Mouse (Mus musculus): ENCODE results near the gene Fahd2a.

Gene Fahd2a

GRCm38 (mm10) chr2:127451748-127452147, 7.4 kb upstream of the Fahd2a start:
- POLR2A ChIA-PET = no interaction called here
- CTCF ChIA-PET = interaction anchor here in 2 of 4 experiments (2.0 to 2.7 kb wide), 2 partner anchors 89 kb away, joined by 7 to 13 read pairs; partner anchors contain the start of gene Adra2b (in 2 of the 2)

GRCm38 (mm10) chr2:127449691-127450090, 5.3 kb upstream of the Fahd2a start:
- CTCF ChIA-PET = interaction anchor here in 3 of 4 experiments (0.7 to 1.7 kb wide), 6 partner anchors 13 to 109 kb away, joined by 3 to 8 read pairs (median 4); partner anchors contain the start of gene Adra2b (in 1 of the 3)
- POLR2A ChIA-PET = interaction anchor here in 2 of 4 experiments (0.5 to 0.6 kb wide), 2 partner anchors 282 to 412 kb away, joined by 3 to 4 read pairs; no protein-coding TSS in a partner anchor

DNA sequence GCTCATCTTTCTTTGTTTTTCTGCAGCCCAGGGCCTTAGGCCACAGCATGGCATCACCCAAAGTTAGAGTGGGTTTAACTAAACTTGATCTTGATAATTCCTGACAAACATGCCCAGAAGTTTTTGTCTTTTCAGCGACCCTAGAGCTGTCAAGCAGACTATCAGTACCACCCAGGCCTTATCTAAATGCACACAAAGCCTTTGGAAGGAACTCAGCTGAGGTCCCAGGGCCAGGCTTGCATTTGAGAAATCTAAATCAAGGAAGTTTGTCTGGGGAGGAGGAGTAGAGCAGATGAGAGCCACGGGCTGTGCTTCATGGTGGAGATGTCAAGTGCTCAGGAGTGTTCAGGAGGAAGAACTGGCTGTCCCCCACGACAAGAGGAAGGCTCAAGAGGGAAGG, 2.5 kb upstream of the Fahd2a start:
- ChIA-PET POLR2A (no interaction called here), CTCF (interaction anchor here in 1 of 4 experiments (0.6 kb wide), 1 partner anchor 259 kb away, joined by 3 read pairs; no protein-coding TSS in a partner anchor)

- POLR2A ChIA-PET = interaction anchor here in 1 of 4 experiments (0.9 kb wide), 1 partner anchor 75 kb away, joined by 3 read pairs; the partner anchor contains the start of gene Adra2b
- CTCF ChIA-PET = no interaction called here
Measured at GRCm38 (mm10) chr2:127437697-127438096, 6.7 kb downstream of the Fahd2a start.

DNA sequence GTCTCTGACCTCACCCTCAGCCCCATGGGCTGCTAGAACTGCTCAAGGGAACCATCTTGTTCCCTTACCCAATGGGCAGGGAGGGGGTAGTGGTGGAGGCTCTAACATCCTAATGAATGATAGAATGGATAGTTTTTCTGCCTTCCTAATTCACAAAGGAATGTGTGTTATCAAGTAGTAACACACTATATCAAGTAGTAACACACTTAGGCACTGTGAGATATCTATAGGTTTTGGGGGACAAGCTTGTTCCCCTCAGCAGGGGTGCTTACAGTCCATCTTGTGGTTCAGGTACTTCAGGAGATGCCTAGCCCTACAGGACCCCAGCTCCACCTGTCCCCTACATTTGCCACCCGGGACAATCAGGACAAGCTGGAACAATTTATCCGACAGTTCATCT, 8.8 kb downstream of the Fahd2a start:
- POLR2A ChIA-PET = interaction anchor here in 2 of 4 experiments (0.6 to 2.0 kb wide), 5 partner anchors 9 to 152 kb away, joined by 3 to 6 read pairs (median 3); partner anchors contain the start of genes Fahd2a (in 2 of the 2) and Adra2b (in 1 of the 2)

GRCm38 (mm10) chr2:127435135-127435534, 9.2 kb downstream of the Fahd2a start:
- POLR2A ChIA-PET = interaction anchor here in 2 of 4 experiments (0.9 to 2.0 kb wide), 5 partner anchors 9 to 73 kb away, joined by 3 to 6 read pairs (median 3); partner anchors contain the start of genes Fahd2a (in 2 of the 2), Adra2b (in 1 of the 2) and Gpat2 (in 1 of the 2)
- CTCF ChIA-PET = interaction anchor here (0.5 to 3.3 kb wide), 9 partner anchors 9 to 541 kb away, joined by 3 to 20 read pairs (median 5); partner anchors contain the start of genes Adra2b (in 2 of the 4), Fahd2a (in 1 of the 4) and Gpat2 (in 1 of the 4)

More for the DNA sequence above, 8.8 kb downstream of the Fahd2a start:
- CTCF ChIA-PET = interaction anchor here in 3 of 4 experiments (0.6 to 3.3 kb wide), 5 partner anchors 9 to 130 kb away, joined by 4 to 20 read pairs (median 7); partner anchors contain the start of genes Adra2b (in 2 of the 3) and Fahd2a (in 1 of the 3)

- ChIA-PET CTCF (interaction anchor here in 3 of 4 experiments (0.6 to 3.3 kb wide), 10 partner anchors 9 to 93 kb away, joined by 3 to 20 read pairs (median 5); partner anchors contain the start of genes Adra2b (in 2 of the 3) and Gpat2 (in 1 of the 3)), POLR2A (interaction anchor here (0.5 to 2.0 kb wide), 8 partner anchors 8 to 226 kb away, joined by 3 to 14 read pairs (median 3); partner anchors contain the start of genes Gpat2 (in 2 of the 4), 1810024B03Rik (in 1 of the 4), Adra2b (in 1 of the 4) and Fahd2a (in 1 of the 4))
Measured at GRCm38 (mm10) chr2:127433487-127434295, 10.7 kb downstream of the Fahd2a start.

GRCm38 (mm10) chr2:127430238-127430637, 14.1 kb downstream of the Fahd2a start:
- ChIA-PET CTCF (interaction anchor here (0.5 to 2.1 kb wide), 15 partner anchors 10 to 1432 kb away, joined by 3 to 10 read pairs (median 3); partner anchors contain the start of gene Adra2b (in 3 of the 4)), POLR2A (no interaction called here)

DNA sequence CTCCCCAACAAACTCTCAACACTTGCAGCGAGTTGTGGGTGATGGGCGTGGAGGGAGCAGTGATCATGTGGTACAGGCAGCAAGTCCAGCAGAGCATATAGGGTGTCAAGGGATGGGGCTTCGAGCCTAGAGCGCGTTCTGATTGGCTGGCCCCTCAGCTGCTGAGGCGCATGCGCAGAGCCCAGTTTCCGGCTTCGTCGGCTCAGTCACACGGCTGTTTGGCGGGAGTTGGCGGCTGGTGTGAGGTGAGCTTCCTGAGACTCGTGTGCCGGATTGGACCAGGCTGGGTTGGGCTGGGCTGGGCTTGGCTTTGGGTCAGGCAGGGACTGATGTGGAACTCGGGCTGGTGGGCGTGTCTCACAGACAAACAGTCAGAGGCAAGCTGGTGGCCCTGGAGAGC, 19.4 kb downstream of the Fahd2a start, which contains the start of gene Gpat2:
Gpat2 (plus strand) TSS at position 223 of the 400 bp plus-strand sequence.
- POLR2A ChIA-PET = interaction anchor here (0.5 to 2.4 kb wide), 19 partner anchors 9 to 354 kb away, joined by 3 to 9 read pairs (median 4); partner anchors contain the start of genes Adra2b (in 3 of the 4), Fahd2a (in 3 of the 4), Blvra (in 1 of the 4) and Mrps5 (in 1 of the 4)

DNA sequence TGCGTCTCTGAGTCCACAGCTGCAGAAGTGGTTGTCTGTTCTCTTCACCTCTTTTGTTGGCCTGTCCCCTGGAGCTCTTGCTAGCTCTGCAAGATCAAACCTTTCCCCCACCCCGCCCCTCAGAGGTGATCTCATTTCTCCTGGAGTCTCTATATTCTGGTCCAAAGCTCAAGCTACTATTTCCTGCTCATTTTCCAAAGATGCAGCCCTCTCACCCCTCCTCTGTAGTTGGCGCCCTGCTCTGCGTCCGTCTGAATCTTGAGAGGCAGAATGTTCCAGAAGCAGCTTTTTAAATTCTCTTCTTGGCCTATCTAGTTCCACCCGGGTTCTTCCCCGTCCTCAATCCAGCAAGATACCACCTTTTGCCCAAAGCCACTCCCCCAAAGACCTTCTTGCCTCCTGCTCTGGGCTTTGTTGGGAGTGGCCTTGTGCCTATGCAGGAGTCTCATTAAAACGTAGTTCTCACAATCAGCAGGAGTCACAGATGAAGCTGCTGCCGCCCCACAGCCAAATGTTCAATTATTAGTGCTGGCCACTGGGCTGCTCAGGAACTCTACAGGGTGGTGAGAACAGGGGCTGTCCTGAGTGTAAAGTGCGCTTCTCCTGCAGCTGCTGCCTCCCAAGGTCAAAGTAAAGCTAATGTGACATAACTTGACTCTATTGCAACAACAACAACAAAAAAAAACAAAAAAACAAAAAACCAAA, 25.9 kb downstream of the Fahd2a start:
- ChIA-PET POLR2A (interaction anchor here in 3 of 4 experiments (0.6 to 1.1 kb wide), 5 partner anchors 25 to 244 kb away, joined by 3 to 4 read pairs (median 3); partner anchors contain the start of gene Astl (in 1 of the 3)), CTCF (interaction anchor here (0.6 to 1.2 kb wide), 4 partner anchors 12 to 266 kb away, joined by 3 to 4 read pairs (median 4); no protein-coding TSS in a partner anchor)

More for the DNA sequence above, 19.4 kb downstream of the Fahd2a start, which contains the start of gene Gpat2:
- CTCF ChIA-PET = interaction anchor here in 2 of 4 experiments (0.6 to 1.8 kb wide), 9 partner anchors 10 to 147 kb away, joined by 3 to 7 read pairs (median 4); partner anchors contain the start of gene Adra2b (in 2 of the 2)

GRCm38 (mm10) chr2:127416706-127417105, 27.7 kb downstream of the Fahd2a start:
- CTCF ChIA-PET = no interaction called here
- POLR2A ChIA-PET = interaction anchor here in 3 of 4 experiments (0.9 to 1.4 kb wide), 4 partner anchors 9 to 109 kb away, joined by 3 to 4 read pairs (median 3); no protein-coding TSS in a partner anchor

DNA sequence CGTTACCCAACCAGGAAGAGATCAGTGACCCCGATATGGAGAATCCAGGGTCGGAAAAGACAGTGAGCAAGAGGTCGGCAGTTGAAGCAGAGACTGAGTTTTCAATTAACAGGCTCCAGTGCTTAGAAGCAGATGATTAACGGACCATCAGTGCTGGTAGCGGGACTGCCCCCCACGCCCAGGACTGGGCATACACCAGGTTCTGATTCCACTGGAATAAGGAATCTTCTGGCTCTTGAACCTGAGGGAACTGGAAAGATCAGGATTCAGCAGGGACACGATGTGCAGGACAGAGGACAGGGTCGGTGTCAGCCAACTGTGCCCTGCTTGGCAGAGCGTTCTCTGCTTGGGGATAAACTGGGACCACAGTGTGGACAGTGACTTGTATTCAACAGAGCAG, 28.6 kb downstream of the Fahd2a start:
- CTCF ChIA-PET = no interaction called here
- POLR2A ChIA-PET = interaction anchor here in 2 of 4 experiments (1.1 to 1.4 kb wide), 2 partner anchors 11 to 109 kb away, joined by 3 to 4 read pairs; no protein-coding TSS in a partner anchor

- CTCF ChIA-PET = interaction anchor here in 1 of 4 experiments (0.9 to 1.6 kb wide), 2 partner anchors 14 to 90 kb away, joined by 3 read pairs; partner anchors contain the start of gene Gpat2
- POLR2A ChIA-PET = interaction anchor here in 2 of 4 experiments (0.6 to 0.9 kb wide), 2 partner anchors 25 to 1277 kb away, joined by 3 to 4 read pairs; no protein-coding TSS in a partner anchor
Measured at GRCm38 (mm10) chr2:127411126-127411525, 33.2 kb downstream of the Fahd2a start.

GRCm38 (mm10) chr2:127398738-127399137, 45.6 kb downstream of the Fahd2a start:
- ChIA-PET CTCF (interaction anchor here in 1 of 4 experiments (0.7 kb wide), 1 partner anchor 35 kb away, joined by 3 read pairs; no protein-coding TSS in a partner anchor), POLR2A (interaction anchor here in 2 of 4 experiments (0.7 kb wide), 2 partner anchors 181 to 1247 kb away, joined by 3 to 4 read pairs; partner anchors contain the start of genes Dtwd1 (in 1 of the 2) and Fam227b (in 1 of the 2))

DNA sequence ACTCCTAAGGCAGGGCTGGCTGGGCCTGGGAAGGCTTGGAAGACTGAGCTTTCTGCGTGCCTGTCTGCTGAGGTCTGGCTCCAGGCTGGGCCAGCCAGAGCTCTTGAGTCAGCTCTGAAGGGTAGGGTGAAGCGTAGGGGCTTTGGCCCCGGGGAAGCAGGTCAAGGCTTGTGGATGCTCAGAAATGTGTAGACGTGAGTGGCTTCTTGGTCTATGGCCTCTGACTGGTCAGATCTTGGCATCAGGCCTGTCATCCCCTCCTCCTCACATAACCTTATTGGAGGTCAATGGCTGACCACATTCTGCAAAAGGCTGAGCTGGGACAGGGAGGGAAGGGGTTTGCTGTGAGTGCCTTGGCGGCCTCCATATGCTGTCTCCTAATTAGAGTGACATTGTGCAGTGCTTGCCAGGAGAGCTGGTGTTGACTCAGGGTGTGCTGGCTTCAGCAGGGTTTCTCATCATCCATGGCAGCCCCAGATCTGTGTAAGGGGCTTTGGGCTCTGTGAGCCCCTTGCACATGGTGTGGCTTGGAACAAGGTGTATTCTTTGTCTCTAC, 49.7 kb downstream of the Fahd2a start:
- CTCF ChIA-PET = no interaction called here
- POLR2A ChIA-PET = no interaction called here

DNA sequence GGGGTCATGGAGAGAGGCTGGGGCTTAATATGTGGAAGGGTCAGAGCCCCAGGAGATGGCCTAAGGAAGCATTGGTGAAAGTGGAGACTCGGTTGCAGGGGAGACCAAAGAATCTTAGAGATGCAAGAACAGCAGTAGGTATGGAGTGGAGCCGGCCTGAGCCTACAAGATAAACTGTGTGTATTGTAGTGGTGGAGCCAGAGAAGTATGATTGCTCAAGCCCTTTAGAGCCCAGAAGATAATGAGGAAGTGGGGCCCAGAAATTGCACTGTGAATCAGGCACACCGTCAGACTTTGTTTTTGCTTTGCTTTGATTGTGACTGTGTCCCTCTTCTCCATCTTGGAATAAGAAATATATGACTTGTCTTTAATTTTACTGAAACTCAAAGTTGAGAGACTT, 53.0 kb downstream of the Fahd2a start:
- ChIA-PET CTCF (no interaction called here), POLR2A (no interaction called here)

GRCm38 (mm10) chr2:127390846-127391245, 53.5 kb downstream of the Fahd2a start:
- ChIA-PET CTCF (interaction anchor here in 1 of 4 experiments (1.3 kb wide), 1 partner anchor 28 kb away, joined by 3 read pairs; the partner anchor contains the start of gene Adra2b), POLR2A (no interaction called here)

Measured in embryonic stem cell, embryonic (primary cell).